Mouse (Mus musculus) kidney, postnatal 0 days (tissue): ENCODE data around the gene Eya2. TPM values are rescaled to one million over a fixed set of nuclear protein-coding genes. Genes with fewer than 3 reads are reported as not detected.
A peak's percentile ranks its signal among the peaks of the same experiment; 100 is the strongest.

Source experiments
- ATAC-seq: fragments of 200-750 bp; cut with Nextera tagmentation; replicated peaks from 2 replicates; pipeline ENCODE4 v1.8.0; 2017; ENCODE audit warnings: low read depth, moderate number of reproducible peaks, moderate TSS enrichment, moderate library complexity; ENCODE audit not compliant: low FRiP score
- DNase-seq: peaks from one replicate; pipeline ENCODE4 v3.0.0-alpha.2; 2016; ENCODE audit warnings: low spot score
- H3K27ac ChIP-seq: fragments of 300-500 bp; sonication (generic); 2 replicates; pipeline ENCODE4 v1.5.1; 2014; ENCODE audit warnings: mild to moderate bottlenecking
- H3K27me3 ChIP-seq: fragments of 300-500 bp; sonication (generic); 2 replicates; pipeline ENCODE4 v1.6.1; 2014; ENCODE audit warnings: low read length, mixed read lengths; ENCODE audit not compliant: insufficient read depth
- H3K36me3 ChIP-seq: fragments of 300-500 bp; sonication (generic); 2 replicates; pipeline ENCODE4 v1.6.1; 2014; ENCODE audit warnings: low read length, mixed read lengths; ENCODE audit not compliant: insufficient read depth
- H3K4me1 ChIP-seq: fragments of 300-500 bp; sonication (generic); replicated peaks from 2 replicates; pipeline ENCODE4 v1.6.1; 2014; ENCODE audit warnings: antibody characterized with exemption, low read length, mixed read lengths; ENCODE audit not compliant: insufficient read depth
- H3K4me2 ChIP-seq: fragments of 300-500 bp; sonication (generic); 2 replicates; pipeline ENCODE4 v1.6.1; 2014; ENCODE audit warnings: mild to moderate bottlenecking, low read length, moderate library complexity, mixed read lengths
- H3K4me3 ChIP-seq: fragments of 300-500 bp; sonication (generic); replicated peaks from 2 replicates; pipeline ENCODE4 v1.5.1; 2014; ENCODE audit warnings: low read depth, low read length
- H3K9ac ChIP-seq: fragments of 300-500 bp; sonication (generic); 2 replicates; pipeline ENCODE4 v1.6.1; 2014; ENCODE audit warnings: low read depth, low read length
- H3K9me3 ChIP-seq: fragments of 300-500 bp; sonication (generic); replicated peaks from 2 replicates; pipeline ENCODE4 v1.6.1; 2016; ENCODE audit warnings: low read length, inconsistent platforms, mixed read lengths
- CTCF ChIP-seq: IDR thresholded peaks from 2 replicates; pipeline ENCODE4 v1.5.1; 2016; ENCODE audit warnings: antibody characterized with exemption, low read depth, mild to moderate bottlenecking, moderate library complexity
- WGBS: fragments of 180-500 bp; shearing (Covaris S2); extraction: QIAGEN DNeasy Blood & Tissue Kit; methylation state at CpG from one replicate; pipeline ENCODE4 v1.1.7; 2014; 5-methylcytosine and 5-hydroxymethylcytosine counted together
- polyA plus RNA-seq: library from polyadenylated mRNA; unstranded; fragments of >200 nt; fragmentation: Nextera tagmentation; extraction: Ambion mirVana; gene quantifications from 2 replicates; pipeline ENCODE4 v1.2.1, GENCODE M21; 2015

The Eya2 gene
- polyA plus RNA-seq, 1 experiment from 2014 or later: 6.3 TPM

GRCm38 (mm10) chr2:165818570-165818969, 223.7 kb downstream of the Eya2 start:
- DNase-seq: no peak
- ATAC-seq: no peak

GRCm38 (mm10) chr2:165818985-165819948, 224.4 kb downstream of the Eya2 start:
- Histone ChIP-seq H3K9me3 (no peaks in the 10 kb centered on the region), H3K4me3 (no peak overlapping the region), H3K4me1 (no peaks in the 10 kb centered on the region), H3K4me2 (no peak overlapping the region), H3K9ac (no peak overlapping the region), H3K27ac (peak overlapping the region; percentile 52; the same call in 1 of the 2 replicates), H3K27me3 (no peaks in the 10 kb centered on the region), H3K36me3 (peaks cover 41% of the 10 kb centered on the region)
- TF ChIP-seq CTCF: peak; percentile 93
- DNase-seq (peak; percentile 81), ATAC-seq (peak; percentile 34; the same call in 1 of the 2 replicates)
- 74% methylated on average over 10 of the region's 10 CpGs for WGBS

More at GRCm38 (mm10) chr2:165818570-165818969, 223.7 kb downstream of the Eya2 start:
- peaks cover 41% of the 10 kb centered on the region for H3K36me3 ChIP-seq
- no peak overlapping the region for H3K4me3 ChIP-seq
- no peaks in the 10 kb centered on the region for H3K4me1 ChIP-seq
- H3K9me3 ChIP-seq: no peaks in the 10 kb centered on the region
- H3K4me2 ChIP-seq: no peak overlapping the region
- H3K9ac ChIP-seq: no peak overlapping the region
- no peaks in the 10 kb centered on the region for H3K27me3 ChIP-seq
- 80% methylated on average over 6 of the region's 6 CpGs for WGBS
- no peak overlapping the region for H3K27ac ChIP-seq
- TF ChIP-seq CTCF: no peak

GRCm38 (mm10) chr2:165820073-165820472, 225.2 kb downstream of the Eya2 start:
- no peak for DNase-seq
- Histone ChIP-seq H3K9me3 (no peaks in the 10 kb centered on the region), H3K9ac (no peak overlapping the region), H3K27ac (peak overlapping the region; percentile 52; the same call in 1 of the 2 replicates), H3K4me3 (no peak overlapping the region), H3K4me2 (no peak overlapping the region), H3K36me3 (peaks cover 38% of the 10 kb centered on the region), H3K4me1 (no peaks in the 10 kb centered on the region), H3K27me3 (no peaks in the 10 kb centered on the region)
- no peak for ATAC-seq
- 83% methylated on average over 3 of the region's 3 CpGs for WGBS
- TF ChIP-seq CTCF: no peak

- Histone ChIP-seq H3K9ac (no peak overlapping the region), H3K27me3 (no peaks in the 10 kb centered on the region), H3K36me3 (peaks cover 36% of the 10 kb centered on the region), H3K27ac (0 out of 2 replicates have a peak overlapping the region, but pooled peaks have one; percentile 52), H3K4me2 (no peak overlapping the region), H3K4me1 (no peaks in the 10 kb centered on the region), H3K4me3 (no peak overlapping the region), H3K9me3 (no peaks in the 10 kb centered on the region)
- TF ChIP-seq CTCF: no peak
- WGBS: 61% methylated on average over 15 of the region's 15 CpGs
- DNase-seq (no peak), ATAC-seq (no peak)
Measured at GRCm38 (mm10) chr2:165820504-165821095, 225.8 kb downstream of the Eya2 start.

Other genes with a start within 250 kb of the Eya2 start
- gene Zfp663, start 226.3 kb upstream of the Eya2 start, polyA plus RNA-seq: 0.58 and 0.60 TPM in 2 replicates
- gene Zfp334, start 206.8 kb upstream of the Eya2 start, polyA plus RNA-seq: 3.6 and 4.7 TPM in 2 replicates
- 0.11 and 0.14 TPM in 2 replicates for gene Ocstamp, start 194.6 kb upstream of the Eya2 start, polyA plus RNA-seq
- gene Slc13a3, start 121.8 kb upstream of the Eya2 start, polyA plus RNA-seq: 8.3 and 9.7 TPM in 2 replicates
- 27.2 and 27.5 TPM in 2 replicates for gene Trp53rka, start 101.7 kb upstream of the Eya2 start, polyA plus RNA-seq
- gene Slc2a10, start 91.2 kb upstream of the Eya2 start, polyA plus RNA-seq: 3.2 and 4.3 TPM in 2 replicates